Mouse (Mus musculus): ENCODE data around the gene Lamb3. TPM values are rescaled to one million over a fixed set of nuclear protein-coding genes. Genes with fewer than 3 reads are reported as not detected.

Lamb3 gene
- polyA plus RNA-seq, 1 experiment from 2014 or later = 8.6 TPM

- no peak for ATAC-seq (ENCODE audit: insufficient number of reproducible peaks, low FRiP score, low TSS enrichment, low read depth)
- Histone ChIP-seq H3K27ac (no peak overlapping the region), H3K36me3 (no peaks in the 10 kb centered on the region)
These were observed 83.2 kb downstream of the Lamb3 start for GRCm38 (mm10) chr1:193290686-193291085.

GRCm38 (mm10) chr1:193293039-193293438 lies 85.5 kb downstream of the Lamb3 start:
- Histone ChIP-seq H3K27me3 (no peaks in the 10 kb centered on the region), H3K36me3 (no peaks in the 10 kb centered on the region), H3K9me3 (no peaks in the 10 kb centered on the region), H3K9ac (no peak overlapping the region), H3K4me1 (no peaks in the 10 kb centered on the region), H3K4me2 (no peak overlapping the region), H3K4me3 (no peak overlapping the region), H3K27ac (no peak overlapping the region)
- no peak for ATAC-seq (ENCODE audit: insufficient number of reproducible peaks, low FRiP score, low TSS enrichment, low read depth)
- WGBS = 55% methylated on average over 2 of the region's 2 CpGs

More at GRCm38 (mm10) chr1:193290686-193291085, 83.2 kb downstream of the Lamb3 start:
- Histone ChIP-seq H3K4me3 (no peak overlapping the region), H3K4me1 (no peaks in the 10 kb centered on the region), H3K9ac (no peak overlapping the region), H3K9me3 (no peaks in the 10 kb centered on the region), H3K27me3 (no peaks in the 10 kb centered on the region), H3K4me2 (no peak overlapping the region)

- Histone ChIP-seq H3K4me3 (no peak overlapping the region), H3K36me3 (no peaks in the 10 kb centered on the region), H3K27ac (no peak overlapping the region), H3K9ac (no peak overlapping the region), H3K27me3 (no peaks in the 10 kb centered on the region), H3K9me3 (no peaks in the 10 kb centered on the region), H3K4me2 (no peak overlapping the region), H3K4me1 (no peaks in the 10 kb centered on the region)
- no peak for ATAC-seq (ENCODE audit: insufficient number of reproducible peaks, low FRiP score, low TSS enrichment, low read depth)
- WGBS = 84% methylated on average over 3 of the region's 3 CpGs
These were observed 86.4 kb downstream of the Lamb3 start for GRCm38 (mm10) chr1:193293926-193294325.

GRCm38 (mm10) chr1:193295920-193296319 lies 88.4 kb downstream of the Lamb3 start:
- Histone ChIP-seq H3K4me3 (no peak overlapping the region), H3K4me1 (no peaks in the 10 kb centered on the region), H3K36me3 (no peaks in the 10 kb centered on the region), H3K4me2 (no peak overlapping the region), H3K27ac (no peak overlapping the region), H3K9ac (no peak overlapping the region), H3K9me3 (no peaks in the 10 kb centered on the region), H3K27me3 (no peaks in the 10 kb centered on the region)
- 74% methylated on average over 5 of the region's 5 CpGs for WGBS
- no peak for ATAC-seq (ENCODE audit: insufficient number of reproducible peaks, low FRiP score, low TSS enrichment, low read depth)

- WGBS = 77% methylated on average over 3 of the region's 3 CpGs
- Histone ChIP-seq H3K27me3 (no peaks in the 10 kb centered on the region), H3K4me2 (no peak overlapping the region), H3K4me1 (peaks cover 11% of the 10 kb centered on the region; the same call in 1 of the 2 replicates), H3K9me3 (no peaks in the 10 kb centered on the region), H3K36me3 (no peaks in the 10 kb centered on the region), H3K9ac (no peak overlapping the region), H3K4me3 (no peak overlapping the region), H3K27ac (no peak overlapping the region)
- no peak for ATAC-seq (ENCODE audit: insufficient number of reproducible peaks, low FRiP score, low TSS enrichment, low read depth)
These were observed 90.8 kb downstream of the Lamb3 start for GRCm38 (mm10) chr1:193298141-193298765.

GRCm38 (mm10) chr1:193299995-193300394 lies 92.5 kb downstream of the Lamb3 start:
- Histone ChIP-seq H3K27me3 (no peaks in the 10 kb centered on the region), H3K9me3 (no peaks in the 10 kb centered on the region), H3K4me3 (no peak overlapping the region), H3K27ac (no peak overlapping the region), H3K9ac (no peak overlapping the region), H3K4me1 (peaks cover 11% of the 10 kb centered on the region; the same call in 1 of the 2 replicates), H3K36me3 (no peaks in the 10 kb centered on the region), H3K4me2 (no peak overlapping the region)
- 35% methylated on average over 1 of the region's 1 CpGs for WGBS
- ATAC-seq (ENCODE audit: insufficient number of reproducible peaks, low FRiP score, low TSS enrichment, low read depth) = no peak

GRCm38 (mm10) chr1:193301216-193302092 lies 94.0 kb downstream of the Lamb3 start:
- ATAC-seq (ENCODE audit: insufficient number of reproducible peaks, low FRiP score, low TSS enrichment, low read depth) = peak; percentile 71
- Histone ChIP-seq H3K9me3 (no peaks in the 10 kb centered on the region), H3K9ac (no peak overlapping the region), H3K27ac (no peak overlapping the region), H3K4me1 (peaks cover 11% of the 10 kb centered on the region; the same call in 1 of the 2 replicates), H3K4me3 (peak overlapping the region; percentile 11; the same call in 1 of the 2 replicates), H3K4me2 (0 out of 2 replicates have a peak overlapping the region, but pooled peaks have one; percentile 6), H3K27me3 (no peaks in the 10 kb centered on the region), H3K36me3 (no peaks in the 10 kb centered on the region)
- 49% methylated on average over 6 of the region's 6 CpGs for WGBS

GRCm38 (mm10) chr1:193302093-193302405 lies 94.5 kb downstream of the Lamb3 start:
- Histone ChIP-seq H3K4me2 (0 out of 2 replicates have a peak overlapping the region, but pooled peaks have one; percentile 6), H3K9me3 (no peaks in the 10 kb centered on the region), H3K27ac (no peak overlapping the region), H3K36me3 (no peaks in the 10 kb centered on the region), H3K9ac (no peak overlapping the region), H3K4me1 (peaks cover 11% of the 10 kb centered on the region; the same call in 1 of the 2 replicates), H3K27me3 (no peaks in the 10 kb centered on the region), H3K4me3 (peak overlapping the region; percentile 11; the same call in 1 of the 2 replicates)
- 48% methylated on average over 8 of the region's 8 CpGs for WGBS
- no peak for ATAC-seq (ENCODE audit: insufficient number of reproducible peaks, low FRiP score, low TSS enrichment, low read depth)

GRCm38 (mm10) chr1:193303096-193303495 lies 95.6 kb downstream of the Lamb3 start:
- Histone ChIP-seq H3K9ac (no peak overlapping the region), H3K4me3 (no peak overlapping the region), H3K27me3 (no peaks in the 10 kb centered on the region), H3K27ac (no peak overlapping the region), H3K4me1 (peaks cover 11% of the 10 kb centered on the region; the same call in 1 of the 2 replicates), H3K36me3 (no peaks in the 10 kb centered on the region), H3K9me3 (no peaks in the 10 kb centered on the region), H3K4me2 (no peak overlapping the region)
- ATAC-seq (ENCODE audit: insufficient number of reproducible peaks, low FRiP score, low TSS enrichment, low read depth) = no peak
- 69% methylated on average over 2 of the region's 2 CpGs for WGBS

GRCm38 (mm10) chr1:193305386-193305785 lies 97.9 kb downstream of the Lamb3 start:
- 30% methylated on average over 7 of the region's 7 CpGs for WGBS
- peaks cover 11% of the 10 kb centered on the region; the same call in 1 of the 2 replicates for H3K4me1 ChIP-seq
- H3K36me3 ChIP-seq = no peaks in the 10 kb centered on the region
- no peaks in the 10 kb centered on the region for H3K27me3 ChIP-seq
- no peak overlapping the region for H3K27ac ChIP-seq
- H3K4me2 ChIP-seq = no peak overlapping the region
- no peak overlapping the region for H3K4me3 ChIP-seq
- H3K9me3 ChIP-seq = no peaks in the 10 kb centered on the region
- no peak for ATAC-seq (ENCODE audit: insufficient number of reproducible peaks, low FRiP score, low TSS enrichment, low read depth)
- no peak overlapping the region for H3K9ac ChIP-seq

- H3K4me2 ChIP-seq = no peak overlapping the region
- H3K9ac ChIP-seq = no peak overlapping the region
- no peak overlapping the region for H3K27ac ChIP-seq
- no peaks in the 10 kb centered on the region for H3K9me3 ChIP-seq
- no peaks in the 10 kb centered on the region for H3K27me3 ChIP-seq
- no peak overlapping the region for H3K4me3 ChIP-seq
- peaks cover 3% of the 10 kb centered on the region; the same call in 1 of the 2 replicates for H3K4me1 ChIP-seq
- ATAC-seq (ENCODE audit: insufficient number of reproducible peaks, low FRiP score, low TSS enrichment, low read depth) = no peak
- H3K36me3 ChIP-seq = no peaks in the 10 kb centered on the region
- 94% methylated on average over 2 of the region's 2 CpGs for WGBS
These were observed 99.3 kb downstream of the Lamb3 start for GRCm38 (mm10) chr1:193306832-193307231.

Data from limb, embryonic 15.5 days (tissue).